Mouse (Mus musculus): ENCODE measurements around the gene Nodal. TPM values are rescaled to one million over a fixed set of nuclear protein-coding genes. Genes with fewer than 3 reads are reported as not detected.
"Not testable (repeated sequence)": the region's sequence is repeated elsewhere in the genome, so short reads cannot be mapped to it uniquely, and the experiment has no call there.

Nodal gene
- total RNA-seq, 2 experiments from 2014 or later, result not detected

- DNase-seq (ENCODE audit: low spot score in 2 of 2), result no peak
These were observed 10.2 kb downstream of the Nodal start for GRCm38 (mm10) chr10:61427951-61428350.

DNA sequence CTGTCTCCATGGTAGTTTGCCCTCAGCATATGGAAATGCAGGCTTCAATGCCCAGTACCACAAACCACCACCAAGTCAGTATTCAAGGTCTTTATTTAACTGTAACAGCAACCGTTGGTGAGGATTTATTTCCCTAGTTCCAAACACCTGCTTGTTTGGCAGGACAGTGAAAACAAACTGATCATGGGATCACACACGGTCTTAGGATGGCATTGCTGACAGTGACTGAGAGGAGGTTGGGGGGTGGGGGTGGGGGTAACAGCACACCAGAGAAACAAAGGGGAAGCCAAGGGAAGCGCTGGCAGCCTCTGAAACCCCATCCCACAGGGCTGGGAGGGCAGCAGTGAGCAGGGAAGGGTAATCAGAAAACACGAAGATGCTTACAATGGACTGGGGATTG, 10.6 kb downstream of the Nodal start:
- DNase-seq (ENCODE audit: low spot score in 2 of 2), result no peak

- DNase-seq (ENCODE audit: low spot score in 2 of 2), result no peak
These were observed 11.3 kb downstream of the Nodal start for GRCm38 (mm10) chr10:61429043-61429442.

GRCm38 (mm10) chr10:61431375-61431774, 13.6 kb downstream of the Nodal start:
- DNase-seq (ENCODE audit: low spot score in 2 of 2), result no peak

DNA sequence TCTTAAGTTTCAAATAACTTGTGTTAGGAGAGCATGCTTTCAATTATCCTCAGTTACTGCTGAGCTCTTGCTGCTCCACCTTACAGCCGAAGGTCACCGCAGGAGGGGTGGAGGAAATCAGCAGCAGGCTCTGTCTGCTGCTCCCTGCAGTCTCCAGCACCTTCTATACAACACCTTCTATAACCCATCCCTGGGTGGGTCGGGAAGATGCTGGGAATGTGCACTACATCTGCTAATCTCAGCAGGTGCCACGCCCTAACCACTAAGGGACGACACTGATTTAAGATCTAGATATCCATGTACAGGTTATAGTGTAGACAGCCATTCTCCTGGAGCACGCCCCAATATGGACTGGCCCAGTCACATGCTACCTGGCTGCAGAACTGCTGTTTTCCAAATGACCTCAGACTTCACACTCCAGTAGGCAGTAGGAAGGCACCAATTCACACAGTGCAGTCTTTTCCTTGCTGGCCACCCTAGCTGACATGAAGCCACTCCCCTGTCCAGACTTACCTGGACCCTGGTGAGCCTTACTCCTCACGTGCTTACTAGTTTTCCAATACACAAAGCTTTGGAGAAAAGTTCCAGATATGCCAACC, 22.5 kb downstream of the Nodal start:
- no peak for DNase-seq (ENCODE audit: low spot score in 2 of 2)

DNA sequence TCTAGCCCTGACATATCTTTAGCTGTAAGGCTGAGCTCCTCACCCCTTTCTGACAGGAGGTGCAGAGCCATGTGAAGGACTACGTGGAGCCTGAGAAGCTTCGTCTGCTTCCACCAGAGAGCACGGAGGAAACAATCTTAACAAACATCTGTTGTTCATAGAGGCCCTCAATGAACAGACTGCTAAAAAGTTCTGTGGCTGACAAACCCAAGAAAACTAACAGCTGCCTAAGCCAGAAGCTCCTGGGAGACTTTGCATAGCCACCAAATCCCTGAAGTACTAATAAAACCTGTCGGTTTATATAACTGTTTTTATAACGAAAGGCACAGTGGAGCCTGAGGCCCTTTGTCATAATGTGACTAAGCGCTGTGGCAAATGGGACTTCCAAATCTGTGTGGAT, 25.7 kb downstream of the Nodal start:
- no peak for DNase-seq (ENCODE audit: low spot score in 2 of 2)

DNA sequence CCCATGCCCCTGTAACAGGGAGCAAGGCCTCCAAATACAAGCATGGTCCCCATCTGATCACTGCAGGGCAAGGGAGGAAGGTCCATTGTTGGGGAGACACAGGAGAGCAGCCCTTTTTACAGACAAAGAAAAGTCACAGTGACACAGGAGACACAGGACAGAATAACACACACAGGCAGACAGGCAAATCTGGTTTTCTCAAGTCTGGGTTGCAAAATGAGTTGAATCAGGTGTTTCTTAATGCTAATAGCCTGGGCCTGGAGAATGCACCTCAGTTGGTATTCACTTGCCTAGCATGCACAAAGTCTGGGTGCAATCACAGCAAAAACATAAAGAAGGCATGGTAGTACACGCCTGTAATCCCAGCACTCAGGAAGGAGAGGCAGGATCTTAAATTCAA, 26.1 kb downstream of the Nodal start:
- DNase-seq (ENCODE audit: low spot score in 2 of 2), result no peak

GRCm38 (mm10) chr10:61445016-61445415, 27.2 kb downstream of the Nodal start:
- DNase-seq (ENCODE audit: low spot score in 2 of 2), result no peak

DNA sequence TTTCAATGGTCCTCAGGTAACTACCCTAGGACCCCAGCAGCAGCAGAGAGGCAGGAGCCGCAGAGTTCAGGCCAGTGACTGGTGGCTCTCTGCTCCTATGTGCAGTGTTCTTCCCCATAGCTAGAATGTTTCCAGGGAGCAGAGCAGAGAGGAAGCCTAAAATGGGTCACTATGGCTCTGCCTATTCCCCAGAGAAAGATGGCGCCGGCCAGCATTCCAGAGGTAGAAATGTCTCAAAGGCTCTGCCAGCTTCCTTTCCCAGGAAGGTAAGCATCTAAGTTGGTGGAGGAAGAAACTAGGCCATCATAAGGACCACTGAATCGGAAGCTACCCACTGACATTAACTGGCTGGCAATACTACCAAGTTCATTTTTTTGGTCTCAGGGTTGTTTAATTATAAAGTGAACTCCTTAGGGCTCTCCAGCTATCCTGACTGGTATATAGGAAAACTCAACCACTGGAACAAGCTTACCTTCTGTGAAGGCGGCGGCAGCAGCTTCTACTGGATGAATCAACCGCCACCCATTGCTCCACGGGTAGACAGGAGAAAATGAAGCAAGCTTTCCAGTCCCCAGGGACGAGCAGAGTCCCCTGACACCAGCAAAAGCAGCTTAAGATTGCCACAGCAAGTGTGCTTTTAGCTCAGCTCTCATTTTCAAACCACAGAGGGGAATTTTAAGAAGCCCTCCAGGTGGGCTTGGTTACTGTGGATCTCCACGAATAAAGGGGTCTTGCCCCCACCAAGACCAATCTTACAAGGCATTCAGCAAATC, 30.0 kb downstream of the Nodal start:
- no peak for DNase-seq (ENCODE audit: low spot score in 2 of 2)

GRCm38 (mm10) chr10:61448834-61449233, 31.1 kb downstream of the Nodal start:
- DNase-seq (ENCODE audit: low spot score in 2 of 2), result no peak

- no peak for DNase-seq (ENCODE audit: low spot score in 2 of 2)
These were observed 33.7 kb downstream of the Nodal start for GRCm38 (mm10) chr10:61451463-61451930.

GRCm38 (mm10) chr10:61451931-61452617, 34.3 kb downstream of the Nodal start:
- peak in 1 of 2 experiments; percentile 46 for DNase-seq (ENCODE audit: low spot score in 2 of 2)

DNA sequence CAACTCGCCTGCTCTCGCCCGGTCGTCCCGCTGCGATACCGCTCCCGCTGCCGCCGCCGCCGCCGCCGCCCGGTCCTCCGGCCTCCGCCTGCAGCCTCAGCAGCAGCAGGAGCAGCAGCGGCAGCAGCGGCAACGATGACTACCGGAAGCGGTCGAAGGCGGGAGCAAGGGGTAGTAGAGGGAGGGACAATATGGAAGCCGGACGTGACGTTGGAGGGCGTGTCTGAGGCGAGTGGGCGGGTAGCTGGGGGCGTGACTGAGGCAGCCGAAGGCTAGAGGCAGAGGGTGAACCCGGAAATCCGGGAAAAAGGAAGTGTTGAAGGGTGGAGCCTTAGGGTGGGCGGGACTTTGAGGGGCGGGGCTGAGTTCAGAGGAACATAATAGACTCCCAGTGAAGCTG, 34.9 kb downstream of the Nodal start, which contains the start of gene Eif4ebp2:
Gene Eif4ebp2 (minus strand): TSS at position 17 of the 400 bp plus-strand sequence.
- peak; percentile 96 to 99 for DNase-seq (ENCODE audit: low spot score in 2 of 2)

DNA sequence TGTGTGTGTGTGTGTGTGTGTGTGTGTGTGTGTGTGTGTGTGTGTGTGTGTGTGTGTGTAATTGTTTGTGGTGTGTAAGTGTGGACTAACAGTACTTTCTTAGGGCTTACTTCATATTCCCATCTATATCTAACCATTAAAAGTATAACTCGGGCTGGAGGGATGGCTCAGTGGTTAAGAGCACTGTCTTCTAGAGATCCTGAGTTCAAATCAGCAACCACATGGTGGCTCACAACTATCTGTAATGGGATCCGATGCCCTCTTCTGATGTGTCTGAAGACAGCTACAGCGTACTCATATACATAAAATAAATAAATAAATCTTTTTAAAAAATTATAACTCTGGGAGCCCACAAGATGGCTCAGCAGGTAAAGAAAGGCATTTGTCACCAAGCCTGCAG, 35.4 kb downstream of the Nodal start:
- not testable (repeated sequence) for DNase-seq (ENCODE audit: low spot score in 2 of 2)

- DNase-seq (ENCODE audit: low spot score in 2 of 2), result no peak
These were observed 39.4 kb downstream of the Nodal start for GRCm38 (mm10) chr10:61457182-61457581.

DNA sequence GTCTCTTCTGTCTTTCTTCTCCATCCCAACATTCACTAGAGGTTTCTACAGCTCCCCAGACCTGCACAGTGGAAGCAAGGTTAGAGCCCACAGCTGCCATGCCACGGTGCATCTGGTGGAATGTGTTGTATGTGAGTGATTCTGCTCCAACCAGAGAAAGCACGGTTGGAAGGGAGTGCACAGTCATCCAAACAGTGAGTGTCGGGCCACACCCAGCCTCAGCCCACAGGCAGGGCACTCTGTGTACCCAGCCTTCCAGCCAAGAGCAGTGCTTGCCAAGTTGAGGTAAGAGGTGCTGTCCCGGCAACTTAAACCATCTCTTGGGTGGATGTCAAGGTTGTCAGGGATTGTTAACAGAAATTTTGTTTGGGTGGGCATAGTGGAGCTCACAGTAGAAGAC, 47.2 kb downstream of the Nodal start:
- DNase-seq (ENCODE audit: low spot score in 2 of 2), result no peak

DNA sequence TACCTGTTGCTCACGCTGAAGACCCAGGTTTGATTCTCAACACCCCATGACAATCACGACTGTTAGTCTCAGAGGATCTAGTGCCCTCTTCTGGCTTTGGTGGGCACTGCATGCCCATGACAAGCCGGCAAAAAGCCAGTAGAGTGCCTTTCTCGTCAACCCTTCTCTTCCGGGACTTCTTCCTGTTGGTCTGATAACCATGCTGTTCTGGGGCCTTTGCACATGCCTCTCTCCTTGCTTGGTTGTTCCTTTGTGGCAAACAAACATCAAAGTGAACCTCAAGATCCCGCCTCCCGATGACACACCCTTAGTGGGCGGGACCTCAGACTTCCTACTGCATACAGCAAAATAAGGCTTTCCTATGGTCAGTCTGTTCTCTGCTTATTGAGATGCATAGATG, 48.5 kb downstream of the Nodal start:
- DNase-seq (ENCODE audit: low spot score in 2 of 2), result no peak

- DNase-seq (ENCODE audit: low spot score in 2 of 2), result no peak
These were observed 49.1 kb downstream of the Nodal start for GRCm38 (mm10) chr10:61466873-61467272.

- DNase-seq (ENCODE audit: low spot score in 2 of 2), result no peak
These were observed 51.1 kb downstream of the Nodal start for GRCm38 (mm10) chr10:61468900-61469299.

DNA sequence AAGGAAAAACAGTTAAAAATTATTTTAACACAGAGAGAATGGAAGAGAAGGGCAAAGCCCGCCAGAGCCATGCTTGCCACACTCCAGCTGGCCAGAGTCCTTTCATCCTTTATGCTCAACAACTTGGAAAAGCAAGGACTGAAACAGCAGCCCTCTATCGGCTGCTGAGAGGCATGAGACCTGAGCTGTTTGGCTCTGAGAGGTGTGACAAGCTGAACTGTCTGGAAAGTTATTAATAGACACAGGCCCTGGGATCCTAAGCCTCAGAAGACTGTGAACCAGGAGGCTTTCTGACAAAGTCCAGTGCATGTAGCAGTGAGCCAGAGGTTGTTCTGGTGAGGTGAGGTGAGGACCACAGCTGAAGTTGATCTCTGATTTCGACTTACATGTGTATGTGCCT, 55.9 kb downstream of the Nodal start:
- no peak for DNase-seq (ENCODE audit: low spot score in 2 of 2)

DNA sequence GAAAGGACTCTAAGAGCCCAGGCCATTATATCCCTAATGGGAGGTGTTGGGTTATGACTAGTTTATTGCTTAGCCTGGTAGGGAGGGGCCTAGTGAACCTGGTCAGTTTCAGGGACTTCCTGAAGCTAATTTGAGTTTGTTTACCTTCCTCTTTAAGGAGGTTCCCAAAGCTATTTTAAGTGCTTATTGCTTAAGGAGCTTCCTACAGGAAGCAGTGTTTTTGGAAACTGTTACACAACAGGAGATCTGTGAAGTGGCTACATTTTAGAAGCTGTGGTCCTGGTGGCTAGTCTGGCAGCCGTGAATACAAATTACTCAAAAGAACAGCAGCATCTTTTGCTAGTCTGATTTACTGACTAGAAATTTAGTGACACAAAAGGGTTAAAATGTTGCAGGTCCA, 56.6 kb downstream of the Nodal start:
- DNase-seq (ENCODE audit: low spot score in 2 of 2), result no peak
